Mouse (Mus musculus): ENCODE data around the gene Spin4. TPM values are rescaled to one million over a fixed set of nuclear protein-coding genes. Genes with fewer than 3 reads are reported as not detected.

The Spin4 gene
- polyA plus RNA-seq, 1 experiment: 0.11 TPM

- no peaks in the 10 kb centered on the region for H3K27me3 ChIP-seq (ENCODE audit: control insufficient read depth, insufficient read depth, low read length)
- peak overlapping the region; percentile 18; the same call in 1 of the 2 replicates for H3K4me3 ChIP-seq (ENCODE audit: extremely low read depth, insufficient read depth, insufficient read length)
- TF ChIP-seq POLR2A (IDR thresholded peaks at IDR 0.05; ENCODE audit: low read depth, low read length): no peak
- no peak for TF ChIP-seq CTCF (IDR thresholded peaks at IDR 0.05; ENCODE audit: extremely low read depth, insufficient read depth, insufficient read length, insufficient replicate concordance)
- no peak for DNase-seq (ENCODE audit: low read depth in 1 of 2, low spot score in 2 of 2)
- H3K4me1 ChIP-seq (ENCODE audit: control insufficient read depth, insufficient read depth, insufficient read length): no peaks in the 10 kb centered on the region
- no peak overlapping the region for H3K27ac ChIP-seq (ENCODE audit: insufficient read depth, low read length)
- H3K36me3 ChIP-seq (ENCODE audit: control insufficient read depth, insufficient read depth, low read length): no peaks in the 10 kb centered on the region
- WGBS: 29% methylated on average over 29 of the region's 29 CpGs
These were observed 36.2 kb downstream of the Spin4 start for GRCm38 (mm10) chrX:94990080-94990825.

Other genes starting within 250 kb of the Spin4 start
- gene Arhgef9, start 170.2 kb upstream of the Spin4 start, polyA plus RNA-seq (2012; rRNA removed): 0.53 and 0.65 TPM in 2 replicates

Measured in spleen, adult 2 months (tissue).